Mouse (Mus musculus): ENCODE results near the gene Prmt3. TPM values are rescaled to one million over a fixed set of nuclear protein-coding genes. Genes with fewer than 3 reads are reported as not detected.

The Prmt3 gene
- 10 to 100 TPM; 20.0 TPM for total RNA-seq (2021)
- long read RNA-seq, experiment 1, transcript Prmt3-201 (16 exons, 2,507 nt) = major isoform, 24 of 32 reads
- long read RNA-seq, experiment 1, partial matches to known transcripts = 2 of 32 reads
- long read RNA-seq, experiment 1, other reads (novel, unspliced or antisense) = 5 of 32 reads
- long read RNA-seq, experiment 2, transcript Prmt3-201 (16 exons, 2,507 nt) = major isoform, 22 of 40 reads
- long read RNA-seq, experiment 2, partial matches to known transcripts = 4 of 40 reads
- long read RNA-seq, experiment 2, other reads (novel, unspliced or antisense) = 12 of 40 reads

DNA sequence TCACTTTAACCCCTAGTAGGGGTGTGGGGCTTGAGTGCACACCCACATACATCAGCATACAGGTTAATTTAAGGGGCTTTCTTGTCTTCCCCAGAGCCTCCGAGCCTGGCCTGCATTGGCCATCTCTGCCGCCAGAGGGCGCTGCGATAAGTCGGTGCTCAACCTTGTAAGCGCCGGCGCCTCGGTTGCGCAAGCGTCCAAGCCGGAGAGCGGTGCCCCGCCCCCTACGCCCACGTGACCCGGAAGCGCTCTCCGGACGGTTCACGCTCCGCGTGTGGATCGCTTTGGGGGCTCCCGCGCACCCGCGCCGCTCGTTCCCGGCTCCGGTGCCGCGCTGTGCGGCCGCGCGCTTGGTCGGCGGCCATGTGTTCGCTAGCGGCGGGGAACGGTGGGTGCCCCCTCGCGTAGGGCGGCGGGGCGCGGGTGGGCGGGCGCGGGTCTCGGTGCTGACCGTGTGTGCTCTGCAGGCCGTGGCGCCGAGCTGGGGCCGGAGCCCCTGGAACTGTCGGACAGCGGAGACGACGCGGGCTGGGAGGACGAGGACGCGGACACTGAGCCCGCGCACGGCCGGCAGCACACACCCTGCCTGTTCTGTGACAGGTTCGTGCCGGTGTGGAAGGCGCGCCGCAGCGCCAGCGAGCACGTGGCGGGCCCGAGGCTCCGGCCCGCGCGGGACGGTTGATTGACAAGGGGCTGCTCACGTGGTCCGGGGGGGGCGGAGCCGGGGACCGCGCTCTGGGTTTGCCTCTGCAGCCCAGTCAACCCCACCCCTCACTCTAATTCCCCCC is at the start of gene Prmt3:
Gene Prmt3, plus strand, starts transcription at position 233 of the 788 bp plus-strand sequence.
- peak; percentile 98 to 99 for DNase-seq (ENCODE audit: low spot score in 2 of 2)

DNA sequence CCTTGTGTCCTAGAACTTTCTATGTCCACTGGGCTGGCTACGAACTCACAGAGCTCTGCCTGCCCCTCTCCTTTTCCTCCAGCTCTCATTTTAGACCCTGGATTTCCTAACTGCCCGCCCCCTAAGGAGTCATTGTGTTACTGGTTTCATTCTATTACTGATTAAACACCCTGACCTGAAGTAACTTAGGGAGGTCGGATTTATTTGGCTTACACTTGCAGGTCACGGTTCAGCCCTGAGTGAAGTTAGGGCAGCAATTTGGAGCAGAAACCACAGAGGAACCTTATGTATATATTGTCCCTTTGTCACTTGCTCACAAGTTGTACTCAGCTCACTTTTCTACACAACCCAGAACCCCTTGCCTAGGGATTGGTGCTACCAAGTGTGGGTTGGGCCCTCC is 43.8 kb upstream of the Prmt3 start:
- no peak for DNase-seq (ENCODE audit: low spot score in 2 of 2)

DNA sequence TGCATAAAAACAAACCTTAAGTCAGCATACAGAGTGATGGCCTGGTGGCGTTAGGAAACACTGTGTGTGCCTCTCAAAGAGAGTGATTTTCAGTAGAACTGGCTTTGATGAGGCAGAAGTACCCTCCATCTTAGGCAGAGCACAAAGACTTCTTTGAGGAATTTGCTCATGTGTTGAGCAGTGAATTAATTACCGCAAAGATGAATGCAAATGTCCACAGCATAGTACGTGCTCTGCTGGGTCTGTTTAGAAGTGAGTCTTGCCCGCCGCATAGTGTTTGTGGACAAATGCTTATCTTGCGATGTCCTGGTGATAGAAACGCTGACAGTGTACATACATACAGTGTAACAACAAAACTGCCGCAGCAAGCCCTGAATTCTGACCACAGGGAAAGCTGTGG is 38.7 kb upstream of the Prmt3 start:
- no peak for DNase-seq (ENCODE audit: low spot score in 2 of 2)

DNA sequence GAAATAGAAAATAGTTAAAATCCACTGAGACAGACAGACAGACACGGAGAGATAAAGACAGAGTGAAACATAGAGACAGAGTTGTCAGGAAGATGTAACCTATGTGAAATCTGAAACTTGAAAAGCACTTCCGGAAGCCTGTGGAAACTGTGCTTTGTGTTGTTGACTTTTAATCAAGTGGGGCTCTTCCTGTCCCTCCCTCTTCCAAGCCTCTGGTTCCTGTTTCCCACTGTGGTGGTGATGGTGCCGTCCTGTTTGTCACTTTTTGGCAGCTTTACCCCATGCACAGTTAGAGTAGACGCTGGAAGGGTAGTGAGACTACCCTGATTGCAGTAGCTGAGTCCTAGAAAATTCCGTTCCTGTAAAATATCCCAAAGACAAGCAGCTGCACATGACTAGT is 36.7 kb upstream of the Prmt3 start:
- DNase-seq (ENCODE audit: low spot score in 2 of 2) = no peak

DNA sequence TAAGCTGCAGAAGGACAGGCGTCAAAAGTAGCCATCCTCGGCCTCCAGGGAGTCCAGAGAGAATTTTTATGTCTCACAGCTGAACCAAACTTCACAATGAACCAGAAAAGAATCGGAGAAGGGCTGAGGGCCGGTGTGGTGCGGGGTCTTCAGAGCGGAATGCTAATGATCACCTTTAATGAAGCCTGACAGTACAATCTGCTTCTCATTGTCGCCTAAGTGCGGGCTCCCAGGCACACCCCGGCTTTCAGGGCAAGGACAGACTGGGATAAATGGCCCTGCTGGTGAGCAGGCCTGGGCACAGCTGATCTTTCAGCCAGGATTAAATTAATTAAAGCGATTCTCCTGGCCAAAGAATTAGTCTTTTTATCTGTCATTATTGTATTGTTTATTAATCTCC is 36.2 kb upstream of the Prmt3 start:
- no peak for DNase-seq (ENCODE audit: low spot score in 2 of 2)

DNA sequence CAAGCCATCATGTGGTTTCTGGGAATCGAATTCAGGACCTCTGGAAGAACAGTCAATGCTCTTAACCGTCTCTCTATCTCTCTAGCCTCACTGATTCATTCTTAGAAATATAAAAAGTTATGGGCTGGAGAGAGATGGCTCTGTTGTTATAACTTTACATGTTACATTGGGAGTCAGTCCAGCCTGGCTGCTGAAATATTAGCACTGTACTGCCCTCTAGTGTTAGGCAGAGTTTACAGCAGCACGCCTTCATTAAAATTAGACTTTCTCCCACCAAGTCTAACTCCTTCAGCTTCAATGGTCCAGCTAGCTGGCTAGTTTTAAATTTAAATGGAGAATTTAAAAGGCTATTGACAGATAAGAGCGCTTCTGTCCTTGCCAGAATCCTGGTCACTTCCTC is 27.0 kb upstream of the Prmt3 start:
- peak in 1 of 2 experiments; percentile 31 for DNase-seq (ENCODE audit: low spot score in 2 of 2)

DNA sequence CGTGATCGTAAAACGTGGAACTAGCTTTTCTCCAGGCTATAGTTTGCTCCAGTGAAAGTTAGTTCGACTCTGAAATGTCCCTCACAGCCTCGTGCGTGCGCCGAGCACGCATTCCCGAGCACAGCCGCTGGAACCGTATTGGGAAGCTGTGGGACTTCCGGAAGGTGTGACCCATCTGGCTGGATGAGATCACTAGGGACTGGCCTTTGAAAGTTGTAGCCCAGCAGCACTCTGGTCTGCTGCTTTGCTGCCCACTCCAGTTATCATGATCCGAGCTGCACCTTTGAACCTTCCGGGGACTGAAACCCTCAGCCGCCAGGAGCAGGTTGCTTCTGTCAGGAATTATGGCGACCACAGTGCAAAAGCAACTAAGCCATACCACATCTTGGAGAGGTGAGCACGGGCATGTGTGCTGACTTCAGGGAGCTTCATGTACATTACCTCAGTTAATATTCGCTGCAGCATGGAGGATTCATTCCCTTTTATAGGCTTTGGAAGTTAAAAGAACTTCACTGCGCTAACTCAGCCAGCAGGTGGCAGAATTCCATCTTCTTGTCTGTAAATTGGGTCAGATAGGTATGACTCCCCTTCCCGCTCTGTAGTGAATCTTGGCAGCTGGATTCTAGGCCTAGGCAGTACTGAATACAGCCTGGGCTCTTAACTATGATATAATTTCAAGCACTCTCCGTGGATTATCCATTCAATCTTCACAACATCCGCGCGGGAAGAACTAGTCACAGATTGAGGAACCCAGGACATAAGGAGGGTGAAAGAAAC is 25.2 kb upstream of the Prmt3 start:
- DNase-seq (ENCODE audit: low spot score in 2 of 2) = peak in 1 of 2 experiments; percentile 30

DNA sequence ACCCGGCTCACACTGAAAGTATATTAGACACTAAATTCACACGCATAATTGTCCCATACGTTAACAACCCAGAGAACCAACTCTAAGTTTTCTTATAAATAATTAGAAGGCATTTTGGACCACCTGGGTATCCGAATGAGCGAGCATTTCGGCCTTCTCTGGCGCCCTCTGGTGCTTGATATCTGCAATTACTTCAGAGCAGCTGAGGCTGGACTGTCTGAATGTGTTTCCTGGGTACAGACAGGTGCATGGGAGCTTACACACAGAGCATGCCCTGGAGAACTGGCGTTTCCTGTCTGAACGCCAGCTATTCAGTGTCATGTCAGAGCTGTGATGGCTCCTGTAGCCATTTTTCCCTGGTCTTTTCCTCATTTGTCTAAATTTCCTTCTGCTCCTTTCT is 23.4 kb upstream of the Prmt3 start:
- peak in 1 of 2 experiments; percentile 46 for DNase-seq (ENCODE audit: low spot score in 2 of 2)

DNA sequence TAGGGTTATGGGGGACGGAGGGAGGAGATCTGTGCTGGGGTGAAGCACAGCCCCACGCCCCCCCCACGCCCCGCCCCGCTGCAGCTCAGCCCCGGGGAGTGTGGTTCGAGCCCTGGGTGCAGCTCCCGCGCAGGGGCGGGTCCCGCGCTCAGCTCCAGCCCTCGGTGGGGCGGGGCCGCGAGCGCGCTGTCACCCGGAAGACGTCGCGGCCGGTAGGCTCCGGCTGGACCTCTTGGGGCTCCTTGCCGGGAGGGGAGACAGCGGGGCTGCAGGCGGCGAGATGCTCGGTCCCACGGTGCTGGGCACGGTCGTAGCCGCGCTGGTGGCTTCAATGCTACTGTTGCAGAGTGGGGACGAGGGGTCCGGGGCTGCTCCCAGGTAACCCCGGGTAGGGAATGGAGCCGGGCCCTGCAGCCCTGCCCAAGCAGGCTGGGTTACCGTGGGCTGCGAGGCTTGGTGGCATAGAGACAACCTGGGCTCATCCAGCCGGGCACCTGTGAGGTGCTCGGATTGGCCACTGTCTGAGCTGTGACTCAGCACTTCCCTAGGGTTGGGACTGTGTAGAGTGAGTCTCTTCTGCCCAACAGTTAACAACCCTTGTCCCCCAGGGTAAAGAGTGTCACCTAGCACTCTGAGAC is 19.1 kb upstream of the Prmt3 start, which contains the start of gene Htatip2:
Gene Htatip2, plus strand, starts transcription at position 182 of the 638 bp plus-strand sequence.
- peak; percentile 25 to 27 for DNase-seq (ENCODE audit: low spot score in 2 of 2)

DNA sequence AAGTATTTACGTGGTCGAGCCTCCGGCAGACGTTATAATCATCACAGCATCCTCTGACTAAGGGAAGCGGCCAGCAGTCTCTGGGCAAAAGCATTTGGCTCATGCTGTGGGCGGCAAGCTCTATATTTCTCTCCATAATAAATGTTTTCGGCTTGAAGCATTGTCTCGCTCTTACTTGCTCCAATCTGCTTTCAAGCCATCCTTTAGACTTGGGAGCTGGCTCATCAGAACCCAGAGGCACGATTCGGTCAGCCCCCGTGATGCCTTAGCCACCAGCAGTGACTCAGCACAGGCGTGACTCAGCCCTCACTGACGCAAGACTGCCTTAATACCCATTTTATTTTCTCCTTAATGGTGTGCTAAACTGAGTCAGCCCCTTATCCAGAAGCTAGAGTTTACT is 15.5 kb upstream of the Prmt3 start:
- DNase-seq (ENCODE audit: low spot score in 2 of 2) = no peak

DNA sequence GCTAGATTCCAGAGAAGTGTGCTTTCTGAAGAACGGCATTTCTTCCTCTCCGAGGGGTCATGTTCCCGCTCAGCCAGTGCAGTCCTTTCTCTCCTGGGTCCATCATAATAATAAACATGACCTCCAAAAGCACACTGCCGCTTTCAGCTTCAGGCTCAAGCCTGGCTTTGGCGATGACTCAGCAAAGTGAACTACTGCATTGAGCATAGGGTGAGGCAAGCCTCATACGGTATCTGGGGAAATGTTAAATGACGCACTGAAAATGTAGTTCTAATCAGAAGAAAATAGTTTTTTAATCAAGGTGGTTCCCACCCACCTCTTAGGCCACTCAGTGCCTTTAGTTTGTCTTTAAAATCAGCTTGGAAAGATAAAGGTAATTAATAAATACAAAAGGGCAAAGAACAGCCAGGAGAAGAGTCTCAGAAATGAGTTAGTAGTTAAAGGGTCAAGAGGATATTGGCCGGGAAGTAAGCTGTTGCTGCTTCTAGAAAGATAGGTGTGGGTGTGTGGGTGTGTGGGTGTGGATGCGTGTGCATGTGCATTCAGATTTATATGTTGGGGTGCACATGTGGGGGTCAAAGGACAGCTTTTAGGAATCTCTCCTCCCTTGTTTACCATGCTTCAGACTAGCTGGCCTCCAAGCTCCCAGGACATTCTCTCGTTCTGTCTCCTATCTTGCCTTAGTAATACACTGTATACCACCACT is 14.0 kb upstream of the Prmt3 start:
- DNase-seq (ENCODE audit: low spot score in 2 of 2) = no peak

DNA sequence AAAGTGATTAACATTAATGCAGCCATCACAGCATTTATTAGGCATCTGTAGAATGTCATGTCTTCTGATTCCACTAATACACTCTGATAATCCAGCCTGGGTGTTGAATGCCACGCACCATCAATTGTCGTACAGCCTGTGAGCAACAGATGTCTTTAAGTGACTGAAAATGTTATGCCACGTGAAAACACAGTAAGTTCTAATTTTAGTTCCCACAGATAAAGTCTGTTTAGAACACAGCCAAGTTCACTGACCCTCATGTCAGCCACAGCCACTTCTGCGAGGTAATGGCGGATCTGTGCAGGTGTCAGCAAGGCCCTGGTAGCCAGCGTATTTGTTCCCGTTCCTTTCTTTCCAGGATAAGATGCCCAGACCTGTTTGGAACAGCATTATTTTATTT is 12.0 kb upstream of the Prmt3 start:
- DNase-seq (ENCODE audit: low spot score in 2 of 2) = no peak

DNA sequence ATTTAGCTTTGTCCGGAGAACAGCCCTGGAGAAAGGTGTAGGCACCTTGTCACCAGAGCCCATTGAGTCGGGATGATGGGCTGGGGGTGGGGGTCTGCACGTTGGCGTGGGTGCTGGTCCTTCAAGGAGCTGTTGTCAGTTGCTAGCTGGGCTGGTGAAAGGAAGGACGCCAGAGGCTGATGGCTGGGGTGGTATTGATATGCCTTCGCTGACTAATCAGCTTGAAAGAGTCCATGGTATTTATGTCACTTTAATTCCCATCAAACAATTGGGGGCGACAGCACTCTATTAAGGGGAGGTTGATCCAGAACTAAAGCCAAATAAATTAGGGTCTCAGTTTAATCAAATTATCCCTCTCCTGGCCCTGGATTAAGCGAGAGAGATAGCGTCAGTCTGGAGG is 9.6 kb upstream of the Prmt3 start:
- no peak for DNase-seq (ENCODE audit: low spot score in 2 of 2)

DNA sequence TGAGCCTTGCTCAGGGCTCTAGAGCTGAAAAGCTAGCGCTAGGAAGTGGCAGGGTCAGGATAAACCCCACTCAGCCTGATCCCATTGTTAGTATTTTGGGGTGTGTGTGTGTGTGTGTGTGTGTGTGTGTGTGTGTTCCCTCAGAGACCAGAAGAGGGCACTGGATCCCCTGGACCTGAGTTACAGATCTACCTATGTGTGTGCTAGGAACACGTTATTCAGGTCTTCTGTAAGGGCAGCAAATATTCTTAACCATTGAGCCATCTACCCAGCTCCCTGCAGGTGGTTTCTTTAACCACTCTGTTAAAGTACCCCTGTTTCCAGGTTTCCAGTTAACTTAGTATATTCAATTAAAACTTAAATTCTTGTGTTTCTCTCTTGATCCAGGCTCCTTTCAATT is 3.8 kb upstream of the Prmt3 start:
- DNase-seq (ENCODE audit: low spot score in 2 of 2) = no peak

DNA sequence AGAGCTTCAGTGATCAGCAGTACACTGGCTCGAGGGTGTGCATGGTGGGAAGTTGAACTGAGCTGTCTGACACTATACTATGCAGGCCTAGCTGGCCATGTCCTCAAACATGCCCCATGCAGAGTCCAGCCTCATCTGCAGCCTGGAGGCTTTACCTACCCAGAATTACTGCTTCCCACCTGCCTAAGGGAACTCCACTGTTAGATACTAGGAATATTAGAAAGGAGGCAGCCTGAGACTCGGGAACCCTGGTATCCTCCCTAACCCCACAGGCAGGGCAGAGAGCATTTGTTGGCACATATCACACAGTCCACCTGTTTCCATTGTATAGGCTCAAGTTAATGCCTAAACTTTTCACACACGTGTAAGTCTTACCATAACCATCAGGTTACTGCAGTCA is 561 bp upstream of the Prmt3 start:
- no peak for DNase-seq (ENCODE audit: low spot score in 2 of 2)

DNA sequence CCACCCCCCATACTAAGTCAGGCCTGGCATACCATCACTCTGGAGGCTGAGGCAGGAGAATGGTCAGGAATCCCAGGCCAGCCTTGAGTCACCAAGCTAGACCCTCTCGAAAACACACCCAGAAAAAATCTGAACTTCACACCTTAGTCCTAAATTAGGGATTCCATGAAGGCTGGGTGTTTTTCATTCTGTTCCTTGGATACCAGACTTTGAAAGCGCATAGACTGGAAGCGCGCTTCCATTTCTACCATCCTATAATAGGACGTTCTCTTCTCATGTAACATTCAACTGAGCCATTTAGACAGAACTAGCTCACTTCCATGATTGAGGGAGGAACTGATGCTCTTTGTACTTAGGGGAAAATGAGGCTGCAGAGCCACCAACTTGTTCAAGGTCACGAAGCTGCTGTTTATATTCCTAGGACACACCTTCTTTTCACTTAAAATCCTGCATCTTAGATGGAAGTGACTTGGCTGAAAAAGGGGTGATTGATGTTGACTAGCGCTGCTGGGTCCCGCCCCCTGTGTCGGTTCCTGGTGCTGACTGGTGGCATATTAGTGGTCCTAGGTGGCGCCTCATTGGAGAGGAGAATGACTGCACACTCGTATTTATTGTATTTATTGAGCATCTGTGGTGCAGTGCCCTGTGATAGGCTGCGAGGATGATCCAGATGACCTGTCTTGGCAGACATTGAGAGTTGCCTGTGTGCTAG is 914 bp downstream of the Prmt3 start:
- no peak for DNase-seq (ENCODE audit: low spot score in 2 of 2)

DNA sequence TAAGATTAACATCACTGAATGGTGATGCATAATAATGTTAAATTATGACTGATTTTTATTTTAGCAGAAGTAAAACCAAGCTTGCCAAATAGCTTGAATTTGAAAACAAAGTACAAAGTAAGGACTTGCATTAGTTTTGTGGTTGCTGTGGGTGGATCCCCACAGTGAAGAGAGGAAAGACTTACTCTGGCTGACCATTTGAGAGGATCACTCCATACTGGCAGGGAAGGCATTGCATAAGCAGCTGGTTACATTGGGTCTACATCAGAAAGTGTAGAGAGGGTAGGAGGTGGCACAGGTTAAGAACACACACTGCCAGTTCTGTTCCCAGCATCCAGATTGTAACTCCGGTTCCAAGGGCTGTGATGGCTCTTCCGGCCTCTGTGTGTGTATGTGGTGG is 4.9 kb downstream of the Prmt3 start:
- DNase-seq (ENCODE audit: low spot score in 2 of 2) = no peak

DNA sequence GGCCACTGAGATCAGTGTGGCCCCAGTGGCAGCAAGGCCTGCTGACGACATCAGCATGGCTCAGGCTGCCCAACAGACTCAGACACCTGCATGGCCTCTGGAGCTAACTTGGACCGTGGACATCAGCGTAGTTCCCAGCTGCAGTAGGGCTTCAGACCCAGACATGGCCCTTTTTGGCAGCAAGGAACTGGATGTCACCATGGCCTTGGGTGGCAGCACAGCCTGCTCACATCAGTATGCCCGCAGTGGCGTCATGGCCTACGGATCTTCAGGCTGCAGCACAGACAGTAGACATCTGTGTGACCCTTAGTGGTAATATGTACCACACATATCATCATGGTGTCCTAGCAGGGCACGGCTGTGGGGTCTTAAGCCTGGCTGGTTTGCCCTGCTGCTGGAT is 7.0 kb downstream of the Prmt3 start:
- DNase-seq (ENCODE audit: low spot score in 2 of 2) = no peak

DNA sequence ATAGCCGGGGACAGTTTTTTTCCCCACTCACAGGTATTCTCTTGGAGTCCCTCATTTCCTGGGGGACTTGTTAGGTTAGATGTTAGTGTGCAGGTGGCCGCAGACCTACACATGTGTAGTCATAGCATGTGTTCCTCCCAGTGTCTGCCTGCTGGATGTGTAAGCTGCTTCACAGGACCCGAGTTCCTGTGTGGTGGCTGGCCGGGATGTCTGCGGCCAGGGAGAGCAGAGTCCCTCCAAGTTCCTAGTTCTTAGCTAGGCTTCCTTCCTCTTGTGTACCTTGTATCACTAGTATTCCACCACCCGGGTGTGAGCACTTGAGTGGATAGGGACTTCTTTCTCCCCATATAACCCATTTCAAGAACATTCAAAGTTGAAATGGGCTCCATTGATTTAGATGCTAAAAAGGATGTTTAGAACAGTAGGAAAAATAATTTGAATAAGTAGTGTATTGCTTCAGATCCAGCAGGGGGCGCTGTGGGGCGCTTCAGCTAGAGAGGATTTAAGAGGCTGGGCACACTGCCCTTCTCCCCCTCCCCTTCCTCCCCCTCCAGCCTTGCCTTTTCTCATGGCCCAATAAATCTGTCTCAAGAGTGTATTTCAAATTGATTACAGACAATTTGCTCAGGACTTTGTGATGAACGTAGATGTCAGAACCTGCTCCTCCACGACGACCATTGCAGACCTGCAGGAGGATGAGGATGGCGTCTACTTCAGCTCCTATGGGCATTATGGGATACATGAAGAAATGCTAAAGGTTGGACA is 8.7 kb downstream of the Prmt3 start:
- DNase-seq (ENCODE audit: low spot score in 2 of 2) = peak; percentile 47 to 61

DNA sequence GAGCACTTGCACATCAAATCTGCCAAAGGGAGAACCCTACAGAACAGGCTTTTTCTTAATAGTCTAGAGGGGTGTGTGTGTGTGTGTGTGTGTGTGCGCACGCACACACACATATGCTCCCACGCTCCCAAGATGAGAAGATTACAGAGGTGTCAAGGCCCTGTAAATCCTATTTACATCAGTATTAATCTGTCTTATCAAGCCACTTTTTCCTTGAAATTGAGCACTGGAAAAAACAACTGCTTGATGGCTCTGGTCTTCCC is 9.2 kb downstream of the Prmt3 start:
- DNase-seq (ENCODE audit: low spot score in 2 of 2) = no peak

All from gastrocnemius, postnatal 4 days (tissue).